In genomic region chr15:77842047-77842843, GRCm38 (mm10) we compare ENCODE assay signal across 8 mouse cellular contexts. TPM values are rescaled to one million over a fixed set of nuclear protein-coding genes. Genes with fewer than 3 reads are reported as not detected.
DNase-seq lines count a peak whose midpoint lies in the region; ATAC-seq and TF ChIP-seq lines count a peak whose summit lies in the region.

TSS of gene Myh9 (minus strand) at chr15:77842175.

- no peaks in the 10 kb centered on the region for H3K9me3 ChIP-seq in embryonic facial prominence, embryonic 13.5 days
- no peaks in the 10 kb centered on the region for H3K9me3 ChIP-seq in limb, embryonic 12.5 days
- H3K9me3 ChIP-seq in midbrain, embryonic 15.5 days = no peaks in the 10 kb centered on the region

- H3K36me3 ChIP-seq in embryonic facial prominence, embryonic 13.5 days = no peaks in the 10 kb centered on the region
- no peaks in the 10 kb centered on the region for H3K36me3 ChIP-seq in kidney, adult 2 months (ENCODE audit: control insufficient read depth, insufficient read depth, low read length)
- no peaks in the 10 kb centered on the region for H3K36me3 ChIP-seq in limb, embryonic 12.5 days
- no peaks in the 10 kb centered on the region for H3K36me3 ChIP-seq in midbrain, embryonic 15.5 days (replicated peaks)
- H3K36me3 ChIP-seq in spleen, adult 2 months (ENCODE audit: control insufficient read depth, insufficient read depth, low read length) = peaks cover 4% of the 10 kb centered on the region; the same call in 1 of the 2 replicates

- WGBS in embryonic facial prominence, embryonic 13.5 days = under 1% methylated on average over 45 of the region's 46 CpGs
- WGBS in kidney, adult 2 months = under 1% methylated on average over 46 of the region's 46 CpGs
- WGBS in limb, embryonic 12.5 days = under 1% methylated on average over 46 of the region's 46 CpGs
- WGBS in midbrain, embryonic 15.5 days = under 1% methylated on average over 36 of the region's 46 CpGs
- under 1% methylated on average over 46 of the region's 46 CpGs for WGBS in spleen, adult 2 months

- peak within 1 kb of the TSS; percentile 92 for H3K4me3 ChIP-seq in embryonic facial prominence, embryonic 13.5 days
- H3K4me3 ChIP-seq in kidney, adult 2 months (ENCODE audit: insufficient read depth, low read depth, low read length) = peak within 1 kb of the TSS; percentile 73
- peak within 1 kb of the TSS; percentile 72 for H3K4me3 ChIP-seq in limb, embryonic 12.5 days (replicated peaks)
- peak within 1 kb of the TSS; percentile 96 for H3K4me3 ChIP-seq in midbrain, embryonic 15.5 days
- H3K4me3 ChIP-seq in spleen, adult 2 months (ENCODE audit: extremely low read depth, insufficient read depth, insufficient read length) = peak within 1 kb of the TSS; percentile 93

- peak within 1 kb of the TSS; percentile 88 for H3K27ac ChIP-seq in embryonic facial prominence, embryonic 13.5 days
- peak within 1 kb of the TSS; percentile 94 for H3K27ac ChIP-seq in kidney, adult 2 months (ENCODE audit: insufficient read depth, low read depth, low read length)
- H3K27ac ChIP-seq in limb, embryonic 12.5 days = peak within 1 kb of the TSS; percentile 91
- H3K27ac ChIP-seq in midbrain, embryonic 15.5 days = peak within 1 kb of the TSS; percentile 86
- peak within 1 kb of the TSS; percentile 98 for H3K27ac ChIP-seq in spleen, adult 2 months (ENCODE audit: insufficient read depth, low read length)

- H3K27me3 ChIP-seq in embryonic facial prominence, embryonic 13.5 days = no peaks in the 10 kb centered on the region
- no peaks in the 10 kb centered on the region for H3K27me3 ChIP-seq in kidney, adult 2 months (replicated peaks; ENCODE audit: control insufficient read depth, insufficient read depth, low read length)
- no peaks in the 10 kb centered on the region for H3K27me3 ChIP-seq in limb, embryonic 12.5 days
- H3K27me3 ChIP-seq in midbrain, embryonic 15.5 days (replicated peaks) = no peaks in the 10 kb centered on the region
- no peaks in the 10 kb centered on the region for H3K27me3 ChIP-seq in spleen, adult 2 months (ENCODE audit: control insufficient read depth, insufficient read depth, low read length)

- ATAC-seq in embryonic facial prominence, embryonic 13.5 days (ENCODE audit: insufficient number of reproducible peaks, insufficient read depth, low FRiP score, low TSS enrichment, low read depth) = peak; percentile 98
- ATAC-seq in limb, embryonic 12.5 days (ENCODE audit: insufficient number of reproducible peaks, insufficient read depth, low FRiP score, low TSS enrichment, low read depth) = peak; percentile 97
- peak; percentile 99 for ATAC-seq in midbrain, embryonic 15.5 days (replicated peaks)

- TF ChIP-seq CTCF in kidney, adult 2 months (conservative IDR thresholded peaks at IDR 0.05; ENCODE audit: insufficient read depth, insufficient read length, low read depth, low read length) = no peak
- no peak for TF ChIP-seq CTCF in spleen, adult 2 months (IDR thresholded peaks at IDR 0.05; ENCODE audit: extremely low read depth, insufficient read depth, insufficient read length, insufficient replicate concordance)

- peak within 1 kb of the TSS; percentile 91 for H3K9ac ChIP-seq in embryonic facial prominence, embryonic 13.5 days
- peak within 1 kb of the TSS; percentile 79 for H3K9ac ChIP-seq in limb, embryonic 12.5 days (replicated peaks)
- peak within 1 kb of the TSS; percentile 66 for H3K9ac ChIP-seq in midbrain, embryonic 15.5 days

- peak within 1 kb of the TSS; percentile 94 for H3K4me2 ChIP-seq in embryonic facial prominence, embryonic 13.5 days
- peak within 1 kb of the TSS; percentile 94 for H3K4me2 ChIP-seq in limb, embryonic 12.5 days
- peak within 1 kb of the TSS; percentile 92 for H3K4me2 ChIP-seq in midbrain, embryonic 15.5 days

- peak; percentile 98 for TF ChIP-seq POLR2A in kidney, adult 2 months (IDR thresholded peaks at IDR 0.05; ENCODE audit: low read depth, low read length)
- peak; percentile 94 for TF ChIP-seq POLR2A in spleen, adult 2 months (IDR thresholded peaks at IDR 0.05; ENCODE audit: low read depth, low read length)

- peaks cover 37% of the 10 kb centered on the region for H3K4me1 ChIP-seq in embryonic facial prominence, embryonic 13.5 days
- H3K4me1 ChIP-seq in kidney, adult 2 months (ENCODE audit: control insufficient read depth, insufficient read depth, low read length) = peaks cover 19% of the 10 kb centered on the region
- H3K4me1 ChIP-seq in limb, embryonic 12.5 days (replicated peaks) = peaks cover 38% of the 10 kb centered on the region
- H3K4me1 ChIP-seq in midbrain, embryonic 15.5 days = peaks cover 29% of the 10 kb centered on the region
- H3K4me1 ChIP-seq in spleen, adult 2 months (ENCODE audit: control insufficient read depth, insufficient read depth, insufficient read length) = peaks cover 25% of the 10 kb centered on the region; the same call in 1 of the 2 replicates

- peak; percentile 100 for DNase-seq in 3134 (ENCODE audit: extremely low read depth, insufficient read length, low spot score)
- DNase-seq in adrenal gland, postnatal 36 days = peak; percentile 100
- peak; percentile 99 to 100 for DNase-seq in heart, adult 18-20 months
- peak; percentile 100 for DNase-seq in kidney, adult 2 months
- peak; percentile 99 to 100 for DNase-seq in spleen, adult 2 months (ENCODE audit: low read depth in 1 of 2, low spot score in 2 of 2)

RNA-seq across cellular contexts. Expression of gene Myh9, which starts in this region (rescaled TPM):
- total RNA-seq in adrenal gland, postnatal 36 days (2021) = 100 to 1,000 TPM; 309 to 387 TPM
- polyA plus RNA-seq in embryonic facial prominence, embryonic 13.5 days (2015; fragmentation: Nextera tagmentation; extraction: Ambion mirVana) = 36.2 and 41.0 TPM in 2 replicates
- 100 to 1,000 TPM; 117 to 119 TPM for total RNA-seq in heart, adult 18-20 months (2021)
- polyA plus RNA-seq in kidney, adult 2 months (2012; rRNA removed) = 57.7 and 64.1 TPM in 2 replicates
- polyA plus RNA-seq in limb, embryonic 12.5 days (2016; fragmentation: Nextera tagmentation; extraction: Ambion mirVana) = 40.0 and 43.1 TPM in 2 replicates
- 11.9 and 14.2 TPM in 2 replicates for polyA plus RNA-seq in midbrain, embryonic 15.5 days (2015; fragmentation: Nextera tagmentation; extraction: Ambion mirVana)
- 138 and 142 TPM in 2 replicates for polyA plus RNA-seq in spleen, adult 2 months (2012; rRNA removed)

Comparison
In these comparisons a context has a peak if more than half of its experiments do, and no peak if none do; other contexts are left out.
1. Peak in every context shown above with its lines: DNase-seq, ATAC-seq, H3K4me3 ChIP-seq and H3K27ac ChIP-seq.